Mouse (Mus musculus) testis, postnatal 10 days (tissue): ENCODE measurements around the gene Shisa9.

ENCODE experiments used
- DNase-seq: peaks from one replicate; pipeline ENCODE4 v3.0.0; 2021; ENCODE audit warnings: low spot score

The Shisa9 gene

GRCm38 (mm10) chr16:12201216-12201615, 217.3 kb downstream of the Shisa9 start:
- no peak for DNase-seq

- no peak for DNase-seq
Measured at GRCm38 (mm10) chr16:12202151-12202550, 218.2 kb downstream of the Shisa9 start.

- DNase-seq, result no peak
Measured at GRCm38 (mm10) chr16:12203055-12203454, 219.1 kb downstream of the Shisa9 start.

- DNase-seq, result no peak
Measured at GRCm38 (mm10) chr16:12204423-12204822, 220.5 kb downstream of the Shisa9 start.

- no peak for DNase-seq
Measured at GRCm38 (mm10) chr16:12206421-12206950, 222.6 kb downstream of the Shisa9 start.

GRCm38 (mm10) chr16:12206951-12207350, 223.0 kb downstream of the Shisa9 start:
- no peak for DNase-seq

GRCm38 (mm10) chr16:12209355-12209754, 225.4 kb downstream of the Shisa9 start:
- no peak for DNase-seq

- no peak for DNase-seq
Measured at GRCm38 (mm10) chr16:12209819-12210218, 225.9 kb downstream of the Shisa9 start.

GRCm38 (mm10) chr16:12214018-12214417, 230.1 kb downstream of the Shisa9 start:
- no peak for DNase-seq

- DNase-seq, result no peak
Measured at GRCm38 (mm10) chr16:12217289-12218150, 233.6 kb downstream of the Shisa9 start.

- DNase-seq, result no peak
Measured at GRCm38 (mm10) chr16:12218151-12218532, 234.2 kb downstream of the Shisa9 start.

GRCm38 (mm10) chr16:12219821-12220220, 235.9 kb downstream of the Shisa9 start:
- no peak for DNase-seq

GRCm38 (mm10) chr16:12223537-12223936, 239.6 kb downstream of the Shisa9 start:
- DNase-seq, result no peak

- no peak for DNase-seq
Measured at GRCm38 (mm10) chr16:12226937-12227336, 243.0 kb downstream of the Shisa9 start.

- DNase-seq, result no peak
Measured at GRCm38 (mm10) chr16:12233288-12233687, 249.4 kb downstream of the Shisa9 start.

GRCm38 (mm10) chr16:12234289-12234688, 250.4 kb downstream of the Shisa9 start:
- DNase-seq, result no peak

GRCm38 (mm10) chr16:12238611-12239010, 254.7 kb downstream of the Shisa9 start:
- no peak for DNase-seq

- no peak for DNase-seq
Measured at GRCm38 (mm10) chr16:12259361-12259760, 275.4 kb downstream of the Shisa9 start.

GRCm38 (mm10) chr16:12265828-12266227, 281.9 kb downstream of the Shisa9 start:
- DNase-seq, result no peak

- no peak for DNase-seq
Measured at GRCm38 (mm10) chr16:12300523-12300922, 316.6 kb downstream of the Shisa9 start.

GRCm38 (mm10) chr16:12303420-12303819, 319.5 kb downstream of the Shisa9 start:
- DNase-seq, result no peak

GRCm38 (mm10) chr16:12307318-12307965, 323.5 kb downstream of the Shisa9 start:
- DNase-seq, result no peak

GRCm38 (mm10) chr16:12309826-12310225, 325.9 kb downstream of the Shisa9 start:
- no peak for DNase-seq
